Mouse (Mus musculus) kidney, adult 2 months (tissue): ENCODE measurements around the gene Stxbp1.

Source experiments
- CTCF ChIP-seq: fragments of 200-500 bp; conservative IDR thresholded peaks from 2 replicates; pipeline ENCODE4 v1.5.1; 2011; ENCODE audit warnings: low read depth, mild to moderate bottlenecking, control low read depth, low read length, moderate library complexity, mixed read lengths; ENCODE audit not compliant: insufficient read depth, insufficient read length
- POLR2A ChIP-seq: fragments of 200-500 bp; IDR thresholded peaks from one replicate; pipeline ENCODE4 v1.6.1; 2011; ENCODE audit warnings: low read depth, low read length, control low read depth

DNA sequence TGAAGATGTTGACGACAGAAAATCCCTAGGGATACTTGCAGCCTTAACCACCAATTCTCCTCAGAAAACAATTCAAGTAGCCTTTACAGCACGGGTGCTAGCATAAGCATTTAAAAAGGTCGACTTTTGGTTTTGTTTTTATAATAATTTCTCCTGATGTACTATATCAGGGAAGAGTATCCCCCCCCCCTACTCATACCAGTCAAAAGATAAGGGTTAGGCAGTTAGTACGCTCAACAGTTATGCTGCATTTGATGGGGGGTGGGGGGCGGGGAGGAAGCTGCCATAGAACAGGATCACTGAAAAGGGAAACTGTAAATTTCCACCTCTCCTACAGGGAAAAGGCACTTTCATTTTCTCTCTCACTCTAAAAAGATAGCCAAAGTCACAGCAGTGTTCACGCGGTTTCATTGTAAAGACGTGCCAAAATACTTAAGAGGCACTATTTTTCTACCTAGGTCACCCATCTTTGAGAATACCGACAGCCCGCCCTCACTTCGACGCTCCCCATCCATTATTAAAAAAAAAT lies 1.4 kb downstream of the Stxbp1 start:
- TF ChIP-seq POLR2A = no peak
- TF ChIP-seq CTCF = no peak
